Mouse (Mus musculus): ENCODE measurements around the gene Cmtm7. TPM values are rescaled to one million over a fixed set of nuclear protein-coding genes. Genes with fewer than 3 reads are reported as not detected.
"Not testable (repeated sequence)": the region's sequence is repeated elsewhere in the genome, so short reads cannot be mapped to it uniquely, and the experiment has no call there.

Cmtm7 gene
- polyA plus RNA-seq, 1 experiment from 2014 or later = 60.0 TPM

- Histone ChIP-seq H3K4me1 (ENCODE audit: control insufficient read depth, insufficient read depth, low read length) (peaks cover 9% of the 10 kb centered on the region), H3K4me3 (ENCODE audit: low read depth, low read length) (no peak overlapping the region), H3K27ac (ENCODE audit: low read depth, low read length) (no peak overlapping the region), H3K4me2 (no peak overlapping the region; the same call in 1 of the 2 replicates), H3K27me3 (ENCODE audit: control insufficient read depth, insufficient read depth, low read length) (no peaks in the 10 kb centered on the region), H3K9me3 (ENCODE audit: control insufficient read depth, low read length) (no peaks in the 10 kb centered on the region), H3K9ac (ENCODE audit: low read length) (no peak overlapping the region), H3K36me3 (ENCODE audit: control insufficient read depth, insufficient read depth, low read length) (no peaks in the 10 kb centered on the region)
- DNase-seq (ENCODE audit: low spot score, missing footprints) = no peak
- ATAC-seq (ENCODE audit: low FRiP score) = peak; percentile 5; the same call in 1 of the 2 replicates
- WGBS = 36% methylated on average over 30 of the region's 30 CpGs
These were observed 51.5 kb downstream of the Cmtm7 start for GRCm38 (mm10) chr9:114729911-114730805.

- WGBS = 76% methylated on average over 2 of the region's 2 CpGs
- ATAC-seq (ENCODE audit: low FRiP score); H3K27me3 ChIP-seq (ENCODE audit: control insufficient read depth, insufficient read depth, low read length); H3K4me2 ChIP-seq; H3K9me3 ChIP-seq (ENCODE audit: control insufficient read depth, low read length); H3K9ac ChIP-seq (ENCODE audit: low read length); H3K27ac ChIP-seq (ENCODE audit: low read depth, low read length); H3K4me3 ChIP-seq (ENCODE audit: low read depth, low read length); H3K36me3 ChIP-seq (ENCODE audit: control insufficient read depth, insufficient read depth, low read length); H3K4me1 ChIP-seq (ENCODE audit: control insufficient read depth, insufficient read depth, low read length): not testable (repeated sequence)
- DNase-seq (ENCODE audit: low spot score, missing footprints) = peak; percentile 8
These were observed 53.2 kb downstream of the Cmtm7 start for GRCm38 (mm10) chr9:114728432-114728831.

- no peak overlapping the region for H3K4me3 ChIP-seq (ENCODE audit: low read depth, low read length)
These were observed 54.3 kb downstream of the Cmtm7 start for GRCm38 (mm10) chr9:114727315-114727714.

GRCm38 (mm10) chr9:114716677-114717331 lies 64.9 kb downstream of the Cmtm7 start:
- H3K36me3 ChIP-seq (ENCODE audit: control insufficient read depth, insufficient read depth, low read length) = peaks cover 29% of the 10 kb centered on the region; the same call in 1 of the 2 replicates
- no peaks in the 10 kb centered on the region for H3K9me3 ChIP-seq (ENCODE audit: control insufficient read depth, low read length)
- H3K9ac ChIP-seq (ENCODE audit: low read length) = no peak overlapping the region
- H3K4me3 ChIP-seq (ENCODE audit: low read depth, low read length) = no peak overlapping the region
- H3K27me3 ChIP-seq (ENCODE audit: control insufficient read depth, insufficient read depth, low read length) = no peaks in the 10 kb centered on the region
- no peak overlapping the region for H3K27ac ChIP-seq (ENCODE audit: low read depth, low read length)
- ATAC-seq (ENCODE audit: low FRiP score) (no peak), DNase-seq (ENCODE audit: low spot score, missing footprints) (peak; percentile 8)
- no peak overlapping the region for H3K4me2 ChIP-seq
- H3K4me1 ChIP-seq (ENCODE audit: control insufficient read depth, insufficient read depth, low read length) = no peaks in the 10 kb centered on the region
- 87% methylated on average over 18 of the region's 18 CpGs for WGBS

More at GRCm38 (mm10) chr9:114727315-114727714, 54.3 kb downstream of the Cmtm7 start:
- Histone ChIP-seq H3K4me1 (ENCODE audit: control insufficient read depth, insufficient read depth, low read length) (peaks cover 8% of the 10 kb centered on the region), H3K27ac (ENCODE audit: low read depth, low read length) (no peak overlapping the region), H3K36me3 (ENCODE audit: control insufficient read depth, insufficient read depth, low read length) (peaks cover 12% of the 10 kb centered on the region), H3K9me3 (ENCODE audit: control insufficient read depth, low read length) (no peaks in the 10 kb centered on the region), H3K27me3 (ENCODE audit: control insufficient read depth, insufficient read depth, low read length) (no peaks in the 10 kb centered on the region), H3K4me2 (no peak overlapping the region), H3K9ac (ENCODE audit: low read length) (no peak overlapping the region)
- ATAC-seq (ENCODE audit: low FRiP score) (no peak), DNase-seq (ENCODE audit: low spot score, missing footprints) (peak; percentile 91)
- WGBS = 13% methylated on average over 3 of the region's 3 CpGs

GRCm38 (mm10) chr9:114713481-114713880 lies 68.2 kb downstream of the Cmtm7 start:
- H3K4me3 ChIP-seq (ENCODE audit: low read depth, low read length) = no peak overlapping the region
- no peak overlapping the region for H3K9ac ChIP-seq (ENCODE audit: low read length)
- H3K27me3 ChIP-seq (ENCODE audit: control insufficient read depth, insufficient read depth, low read length) = no peaks in the 10 kb centered on the region
- WGBS = 92% methylated on average over 7 of the region's 7 CpGs
- no peak overlapping the region for H3K4me2 ChIP-seq
- no peak overlapping the region for H3K27ac ChIP-seq (ENCODE audit: low read depth, low read length)
- ATAC-seq (ENCODE audit: low FRiP score) (no peak), DNase-seq (ENCODE audit: low spot score, missing footprints) (no peak)
- H3K9me3 ChIP-seq (ENCODE audit: control insufficient read depth, low read length) = no peaks in the 10 kb centered on the region
- H3K36me3 ChIP-seq (ENCODE audit: control insufficient read depth, insufficient read depth, low read length) = peaks cover 28% of the 10 kb centered on the region; the same call in 1 of the 2 replicates
- H3K4me1 ChIP-seq (ENCODE audit: control insufficient read depth, insufficient read depth, low read length) = no peaks in the 10 kb centered on the region

- Histone ChIP-seq H3K27ac (ENCODE audit: low read depth, low read length) (no peak overlapping the region), H3K4me2 (no peak overlapping the region), H3K4me1 (ENCODE audit: control insufficient read depth, insufficient read depth, low read length) (no peaks in the 10 kb centered on the region), H3K27me3 (ENCODE audit: control insufficient read depth, insufficient read depth, low read length) (no peaks in the 10 kb centered on the region), H3K4me3 (ENCODE audit: low read depth, low read length) (no peak overlapping the region), H3K36me3 (ENCODE audit: control insufficient read depth, insufficient read depth, low read length) (peaks cover 24% of the 10 kb centered on the region), H3K9me3 (ENCODE audit: control insufficient read depth, low read length) (no peaks in the 10 kb centered on the region; the same call in 1 of the 2 replicates), H3K9ac (ENCODE audit: low read length) (no peak overlapping the region)
- ATAC-seq (ENCODE audit: low FRiP score) (no peak), DNase-seq (ENCODE audit: low spot score, missing footprints) (no peak)
- 83% methylated on average over 7 of the region's 7 CpGs for WGBS
These were observed 71.3 kb downstream of the Cmtm7 start for GRCm38 (mm10) chr9:114710345-114710744.

- ATAC-seq (ENCODE audit: low FRiP score) = no peak
- no peak for DNase-seq (ENCODE audit: low spot score, missing footprints)
- H3K9ac ChIP-seq (ENCODE audit: low read length) = no peak overlapping the region
- H3K9me3 ChIP-seq (ENCODE audit: control insufficient read depth, low read length) = no peaks in the 10 kb centered on the region; the same call in 1 of the 2 replicates
- no peaks in the 10 kb centered on the region for H3K27me3 ChIP-seq (ENCODE audit: control insufficient read depth, insufficient read depth, low read length)
- H3K4me2 ChIP-seq = no peak overlapping the region
- peaks cover 23% of the 10 kb centered on the region for H3K36me3 ChIP-seq (ENCODE audit: control insufficient read depth, insufficient read depth, low read length)
- no peaks in the 10 kb centered on the region for H3K4me1 ChIP-seq (ENCODE audit: control insufficient read depth, insufficient read depth, low read length)
- H3K27ac ChIP-seq (ENCODE audit: low read depth, low read length) = no peak overlapping the region
- no peak overlapping the region for H3K4me3 ChIP-seq (ENCODE audit: low read depth, low read length)
- WGBS = 96% methylated on average over 4 of the region's 4 CpGs
These were observed 73.9 kb downstream of the Cmtm7 start for GRCm38 (mm10) chr9:114707805-114708204.
